Mouse (Mus musculus) olfactory bulb, adult 2 months (tissue): Measurements from ENCODE around the gene Rcor1.

Experiments
- CTCF ChIP-seq: fragments of 200-500 bp; IDR thresholded peaks from 2 replicates; pipeline ENCODE4 v1.5.1; 2012; ENCODE audit warnings: low read depth, mild to moderate bottlenecking, low read length, moderate library complexity; ENCODE audit not compliant: insufficient read depth
- POLR2A ChIP-seq: fragments of 200-500 bp; IDR thresholded peaks from 2 replicates; pipeline ENCODE4 v1.6.1; 2012; ENCODE audit warnings: mild to moderate bottlenecking, low read depth, low read length, moderate library complexity; ENCODE audit not compliant: insufficient read depth

DNA sequence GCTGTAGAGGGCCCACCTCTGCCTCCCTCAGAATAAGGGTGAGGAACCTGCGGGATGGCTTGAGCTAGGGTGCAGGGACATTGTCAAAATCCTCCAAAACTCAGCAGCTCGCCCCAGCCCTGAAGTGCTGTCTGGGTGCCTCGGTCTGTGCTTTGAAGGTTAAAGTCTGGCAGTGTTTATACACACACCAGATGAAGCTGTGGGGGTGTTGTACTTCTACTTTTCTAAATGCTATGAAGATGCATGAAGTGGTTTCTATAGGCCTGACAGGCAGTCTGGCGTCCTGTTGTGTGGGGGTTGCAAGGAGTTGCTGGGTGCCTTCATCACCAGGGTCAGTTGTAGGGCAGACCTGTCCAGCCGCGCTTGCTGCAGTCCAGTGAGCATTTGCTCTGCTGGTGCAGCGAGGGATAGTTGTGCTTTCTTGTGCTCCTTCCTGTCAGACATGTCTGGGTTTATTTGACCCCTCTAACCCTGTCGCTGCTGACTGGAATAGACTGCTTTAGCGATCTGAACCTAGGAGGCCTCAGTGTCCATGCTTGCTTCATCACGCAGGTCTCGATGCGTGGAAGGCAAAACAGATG is 37.3 kb downstream of the Rcor1 start:
- TF ChIP-seq CTCF (no peak), POLR2A (no peak)
